In genomic region chr2:64366528-64366927, GRCm38 (mm10) we compare ENCODE assay signal across 21 mouse cellular contexts.
DNase-seq lines count a peak whose midpoint lies in the region; ATAC-seq and TF ChIP-seq lines count a peak whose summit lies in the region.
"Had no signal": no experiment of that assay in that cellular context is flagged by ENCODE, and none has a peak within 500 bp of the region (broad histone marks: within the 10 kb centered on the region; RNA-seq: fewer than 3 reads in every experiment).

No protein-coding gene starts in this region.

- ATAC-seq in midbrain, embryonic 11.5 days (ENCODE audit: low FRiP score): peak; percentile 19; the same call in 1 of the 2 replicates
- no peak for ATAC-seq in hindbrain, postnatal 0 days
- peak; percentile 87 for ATAC-seq in neural tube, embryonic 13.5 days (ENCODE audit: low read depth)
- ATAC-seq: forebrain, embryonic 14.5 days had no signal

- WGBS in midbrain, embryonic 11.5 days: 80% methylated on average over 5 of the region's 5 CpGs
- WGBS in midbrain, embryonic 10.5 days: 89% methylated on average over 5 of the region's 5 CpGs
- WGBS in hindbrain, postnatal 0 days: 77% methylated on average over 5 of the region's 5 CpGs
- 30% methylated on average over 5 of the region's 5 CpGs for WGBS in neural tube, embryonic 13.5 days

- no peaks in the 10 kb centered on the region for H3K9me3 ChIP-seq in midbrain, embryonic 11.5 days (ENCODE audit: control insufficient read depth, low read length)
- no peaks in the 10 kb centered on the region for H3K9me3 ChIP-seq in midbrain, embryonic 10.5 days (replicated peaks)
- no peaks in the 10 kb centered on the region for H3K9me3 ChIP-seq in hindbrain, postnatal 0 days (ENCODE audit: low read length)
- no peaks in the 10 kb centered on the region for H3K9me3 ChIP-seq in neural tube, embryonic 13.5 days
- H3K9me3 ChIP-seq: embryonic facial prominence, embryonic 15.5 days; forebrain, embryonic 10.5 days; heart, embryonic 13.5 days had no signal

- H3K4me2 ChIP-seq in midbrain, embryonic 11.5 days: no peak overlapping the region
- no peak overlapping the region for H3K4me2 ChIP-seq in hindbrain, postnatal 0 days (ENCODE audit: low read depth, low read length)
- no peak overlapping the region for H3K4me2 ChIP-seq in neural tube, embryonic 13.5 days
- H3K4me2 ChIP-seq: embryonic facial prominence, embryonic 15.5 days; heart, embryonic 13.5 days had no signal

- no peak for DNase-seq in midbrain, embryonic 11.5 days (ENCODE audit: low spot score, missing footprints)
- DNase-seq in midbrain, embryonic 10.5 days (ENCODE audit: low spot score): no peak
- DNase-seq in brain, embryonic 14.5 days (ENCODE audit: low read depth): peak; percentile 45
- peak; percentile 3 for DNase-seq in hindbrain, postnatal 0 days (ENCODE audit: low spot score)
- no peak for DNase-seq in layer of hippocampus, adult 11-12 months (ENCODE audit: low spot score)
- DNase-seq in kidney, postnatal 14 days: no peak
- DNase-seq: adrenal gland, adult 2 months; adrenal gland, postnatal 36 days; cerebellum, adult 11 months; cerebellum, adult 8-10 months; cerebellum, postnatal 14 days; embryo, embryonic 11 days; gastrocnemius, adult 2 months; gastrocnemius, postnatal 25 days; heart, postnatal 36 days had no signal

- H3K4me3 ChIP-seq in midbrain, embryonic 11.5 days (ENCODE audit: low read depth, low read length): no peak overlapping the region
- H3K4me3 ChIP-seq in midbrain, embryonic 10.5 days: no peak overlapping the region
- H3K4me3 ChIP-seq in hindbrain, postnatal 0 days (ENCODE audit: low read length): no peak overlapping the region
- H3K4me3 ChIP-seq in neural tube, embryonic 13.5 days: no peak overlapping the region
- H3K4me3 ChIP-seq: embryonic facial prominence, embryonic 15.5 days; erythroblast, embryonic 14.5 days; forebrain, embryonic 10.5 days; gastrocnemius, adult 2 months; heart, embryonic 13.5 days had no signal

- no peaks in the 10 kb centered on the region for H3K27me3 ChIP-seq in midbrain, embryonic 11.5 days (ENCODE audit: control insufficient read depth, insufficient read depth, low read length)
- no peaks in the 10 kb centered on the region for H3K27me3 ChIP-seq in midbrain, embryonic 10.5 days (ENCODE audit: low read depth, poor library complexity, severe bottlenecking)
- H3K27me3 ChIP-seq in hindbrain, postnatal 0 days (ENCODE audit: insufficient read depth, low read length): no peaks in the 10 kb centered on the region
- no peaks in the 10 kb centered on the region for H3K27me3 ChIP-seq in neural tube, embryonic 13.5 days
- H3K27me3 ChIP-seq: embryonic facial prominence, embryonic 15.5 days; heart, embryonic 13.5 days had no signal

- no peak for TF ChIP-seq POLR2A in brain, embryonic 14.5 days (IDR thresholded peaks at IDR 0.05; ENCODE audit: borderline replicate concordance, extremely low read depth, insufficient read depth, insufficient read length, poor library complexity, severe bottlenecking)

- no peak for TF ChIP-seq CTCF in brain, embryonic 14.5 days (IDR thresholded peaks at IDR 0.05; ENCODE audit: borderline replicate concordance, extremely low read depth, insufficient read depth, insufficient read length)
- TF ChIP-seq CTCF in hindbrain, postnatal 0 days (IDR thresholded peaks at IDR 0.05; ENCODE audit: low read depth): no peak

- no peak overlapping the region for H3K9ac ChIP-seq in midbrain, embryonic 11.5 days (ENCODE audit: low read length)
- H3K9ac ChIP-seq in hindbrain, postnatal 0 days (replicated peaks; ENCODE audit: low read length): no peak overlapping the region
- H3K9ac ChIP-seq in neural tube, embryonic 13.5 days: no peak overlapping the region
- H3K9ac ChIP-seq: embryonic facial prominence, embryonic 15.5 days; heart, embryonic 13.5 days had no signal

- H3K36me3 ChIP-seq in midbrain, embryonic 11.5 days (ENCODE audit: control insufficient read depth, insufficient read depth, low read length): no peaks in the 10 kb centered on the region
- H3K36me3 ChIP-seq in midbrain, embryonic 10.5 days: no peaks in the 10 kb centered on the region
- H3K36me3 ChIP-seq in hindbrain, postnatal 0 days (ENCODE audit: insufficient read depth, low read length): no peaks in the 10 kb centered on the region
- H3K36me3 ChIP-seq in neural tube, embryonic 13.5 days: no peaks in the 10 kb centered on the region
- H3K36me3 ChIP-seq: embryonic facial prominence, embryonic 15.5 days; forebrain, embryonic 10.5 days; heart, embryonic 13.5 days had no signal

- H3K27ac ChIP-seq in midbrain, embryonic 11.5 days (ENCODE audit: low read depth, low read length): no peak overlapping the region
- no peak overlapping the region for H3K27ac ChIP-seq in midbrain, embryonic 10.5 days (replicated peaks)
- H3K27ac ChIP-seq in hindbrain, postnatal 0 days: no peak overlapping the region
- no peak overlapping the region; the same call in 1 of the 2 replicates for H3K27ac ChIP-seq in neural tube, embryonic 13.5 days (replicated peaks)
- H3K27ac ChIP-seq: embryonic facial prominence, embryonic 15.5 days; forebrain, embryonic 10.5 days; gastrocnemius, adult 2 months; heart, embryonic 13.5 days had no signal

- peaks cover 10% of the 10 kb centered on the region; the same call in 1 of the 2 replicates for H3K4me1 ChIP-seq in midbrain, embryonic 11.5 days (ENCODE audit: control insufficient read depth, insufficient read depth, low read length)
- peaks cover 19% of the 10 kb centered on the region for H3K4me1 ChIP-seq in midbrain, embryonic 10.5 days
- no peaks in the 10 kb centered on the region for H3K4me1 ChIP-seq in hindbrain, postnatal 0 days (ENCODE audit: insufficient read depth, low read length)
- peaks cover 28% of the 10 kb centered on the region for H3K4me1 ChIP-seq in neural tube, embryonic 13.5 days (replicated peaks)
- H3K4me1 ChIP-seq: embryonic facial prominence, embryonic 15.5 days; heart, embryonic 13.5 days had no signal

Comparison
In these comparisons a context has a peak if more than half of its experiments do, and no peak if none do; other contexts are left out.
1. DNase-seq: peak in brain, embryonic 14.5 days (single experiment) and hindbrain, postnatal 0 days (single experiment); none in midbrain, embryonic 11.5 days (single experiment), midbrain, embryonic 10.5 days (single experiment), layer of hippocampus, adult 11-12 months (single experiment) and kidney, postnatal 14 days (single experiment).